Mouse (Mus musculus): ENCODE measurements around the gene Fam114a1.

DNA sequence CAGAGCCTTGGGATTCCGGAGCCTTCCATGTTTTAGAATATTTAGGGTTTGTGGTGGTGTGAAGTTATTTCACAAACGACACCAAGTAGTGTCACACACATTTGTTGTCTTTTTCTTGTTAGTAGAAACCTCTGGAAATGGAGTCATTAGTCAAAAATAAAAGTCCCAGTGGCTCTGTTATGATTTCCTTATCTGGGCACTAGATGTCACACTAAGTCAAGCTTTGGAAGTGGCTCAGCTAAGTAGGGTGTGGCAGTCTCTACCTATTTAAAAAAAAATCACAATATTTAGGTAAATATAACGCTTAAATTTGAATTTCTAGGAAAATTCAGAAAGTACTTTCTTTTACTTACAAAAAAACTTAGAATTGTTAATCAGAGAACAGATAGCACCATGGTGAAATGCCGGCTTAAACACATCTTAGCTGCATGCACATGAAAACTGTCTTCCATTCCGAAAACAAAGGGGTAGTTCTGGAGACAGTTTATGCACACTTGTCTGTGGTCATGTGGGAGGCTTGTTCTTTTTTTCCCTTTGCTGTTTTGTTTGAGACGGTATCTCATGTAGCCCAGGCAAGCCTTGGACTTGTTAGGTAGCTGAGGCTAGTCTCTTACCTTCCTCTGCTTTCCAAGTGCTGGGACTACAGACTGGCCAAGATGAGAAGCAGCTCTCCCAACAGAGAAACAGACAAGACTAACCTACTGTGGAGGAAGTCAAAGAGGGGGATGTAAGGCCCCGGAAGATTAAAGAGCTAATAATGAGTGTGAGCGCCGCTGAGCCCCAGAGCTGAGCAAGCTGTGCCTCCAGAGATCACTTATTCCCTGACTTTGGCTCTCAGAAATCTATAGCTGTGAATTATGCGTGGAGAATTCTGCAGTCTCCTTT, 33.3 kb downstream of the Fam114a1 start:
- TF ChIP-seq CTCF (IDR thresholded peaks at IDR 0.05; ENCODE audit: extremely low read depth, insufficient read depth, insufficient read length, insufficient replicate concordance) (no peak), POLR2A (IDR thresholded peaks at IDR 0.05; ENCODE audit: low read depth, low read length) (no peak)

Data from spleen, adult 2 months (tissue).